Mouse (Mus musculus) lung, adult 2 months (tissue): ENCODE data around the gene Gm10642.

Experiments used
- CTCF ChIP-seq: fragments of 200-500 bp; IDR thresholded peaks from 2 replicates; pipeline ENCODE4 v1.5.1; 2011; ENCODE audit warnings: mild to moderate bottlenecking, low read length, control low read depth; ENCODE audit not compliant: insufficient read depth
- POLR2A ChIP-seq: fragments of 200-500 bp; IDR thresholded peaks from 2 replicates; pipeline ENCODE4 v1.6.1; 2011; ENCODE audit warnings: low read depth, mild to moderate bottlenecking, control low read depth, low read length, borderline replicate concordance; ENCODE audit errors: extremely low read depth

DNA sequence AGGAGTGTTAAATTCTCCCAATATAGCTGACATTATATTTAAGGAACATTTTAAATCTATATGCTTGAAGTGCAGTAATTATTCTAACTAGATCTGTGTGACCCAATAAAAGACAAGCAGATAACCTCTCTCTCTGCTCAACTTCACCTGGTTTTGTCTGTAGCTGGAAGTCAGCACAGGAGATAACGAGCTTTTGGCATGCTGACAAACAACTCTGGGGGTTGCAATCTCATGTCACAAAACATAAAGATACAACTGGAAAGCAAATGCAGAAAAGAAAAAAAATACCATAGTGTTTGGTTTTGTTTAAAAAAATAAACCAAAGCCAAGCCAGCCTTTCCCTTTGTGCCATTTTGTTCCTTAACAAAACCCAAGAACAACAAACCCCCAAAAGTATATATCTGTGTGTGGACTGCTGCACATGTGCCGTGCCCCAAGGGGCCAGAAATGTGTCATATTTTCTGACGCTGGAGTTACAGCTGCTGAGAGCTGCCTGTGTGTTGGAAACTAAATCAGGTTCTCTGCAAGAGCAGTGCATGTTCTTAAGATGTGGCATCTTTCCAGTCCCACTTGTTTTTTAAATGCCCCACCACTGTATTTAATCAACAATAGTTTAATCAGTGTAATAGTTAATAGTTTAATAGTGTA is 44.9 kb upstream of the Gm10642 start:
- TF ChIP-seq POLR2A (no peak), CTCF (no peak)
